Mouse (Mus musculus): ENCODE measurements around the gene Gpx4. TPM values are rescaled to one million over a fixed set of nuclear protein-coding genes. Genes with fewer than 3 reads are reported as not detected.

The Gpx4 gene
- polyA plus RNA-seq, 1 experiment, result 551 TPM

GRCm38 (mm10) chr10:80014484-80015290 is 32.3 kb upstream of the Gpx4 start:
- H3K4me1 ChIP-seq (ENCODE audit: control insufficient read depth), result peaks cover 59% of the 10 kb centered on the region
- H3K4me3 ChIP-seq (replicated peaks), result no peak overlapping the region
- TF ChIP-seq GATA1 (IDR thresholded peaks at IDR 0.05; ENCODE audit: low read length) (no peak), TAL1 (IDR thresholded peaks at IDR 0.05; ENCODE audit: low read length) (no peak)
- H3K27me3 ChIP-seq (ENCODE audit: control insufficient read depth), result peaks cover 24% of the 10 kb centered on the region
- H3K9me3 ChIP-seq (ENCODE audit: control insufficient read depth, low read length), result peaks cover 22% of the 10 kb centered on the region
- peaks cover 73% of the 10 kb centered on the region for H3K36me3 ChIP-seq (ENCODE audit: control insufficient read depth)

- H3K9me3 ChIP-seq (ENCODE audit: control insufficient read depth, low read length), result peaks cover 14% of the 10 kb centered on the region
- H3K36me3 ChIP-seq (ENCODE audit: control insufficient read depth), result peaks cover 72% of the 10 kb centered on the region
Observed at GRCm38 (mm10) chr10:80015583-80015982, 31.4 kb upstream of the Gpx4 start.

GRCm38 (mm10) chr10:80016511-80016910 is 30.5 kb upstream of the Gpx4 start, which contains the start of gene Arhgap45:
Arhgap45 (plus strand) TSS chr10:80016653.
- peaks cover 71% of the 10 kb centered on the region for H3K36me3 ChIP-seq (ENCODE audit: control insufficient read depth)
- H3K9me3 ChIP-seq (ENCODE audit: control insufficient read depth, low read length), result peaks cover 4% of the 10 kb centered on the region
- peaks cover 74% of the 10 kb centered on the region for H3K4me1 ChIP-seq (ENCODE audit: control insufficient read depth)
- TF ChIP-seq TAL1 (IDR thresholded peaks at IDR 0.05; ENCODE audit: low read length) (no peak), GATA1 (IDR thresholded peaks at IDR 0.05; ENCODE audit: low read length) (no peak)
- H3K27me3 ChIP-seq (ENCODE audit: control insufficient read depth), result peaks cover 20% of the 10 kb centered on the region
- peak within 1 kb of the TSS; percentile 65 for H3K4me3 ChIP-seq (replicated peaks)

More at GRCm38 (mm10) chr10:80015583-80015982, 31.4 kb upstream of the Gpx4 start:
- Histone ChIP-seq H3K4me3 (replicated peaks) (no peak overlapping the region), H3K27me3 (ENCODE audit: control insufficient read depth) (peaks cover 25% of the 10 kb centered on the region), H3K4me1 (ENCODE audit: control insufficient read depth) (peaks cover 68% of the 10 kb centered on the region)
- TF ChIP-seq GATA1 (IDR thresholded peaks at IDR 0.05; ENCODE audit: low read length) (no peak), TAL1 (IDR thresholded peaks at IDR 0.05; ENCODE audit: low read length) (no peak)

- H3K9me3 ChIP-seq (ENCODE audit: control insufficient read depth, low read length), result peaks cover under 1% of the 10 kb centered on the region; the same call in 1 of the 2 replicates
- peaks cover 76% of the 10 kb centered on the region for H3K4me1 ChIP-seq (ENCODE audit: control insufficient read depth)
- no peak for TF ChIP-seq TAL1 (IDR thresholded peaks at IDR 0.05; ENCODE audit: low read length)
- no peak for TF ChIP-seq GATA1 (IDR thresholded peaks at IDR 0.05; ENCODE audit: low read length)
- H3K36me3 ChIP-seq (ENCODE audit: control insufficient read depth), result peaks cover 70% of the 10 kb centered on the region
- H3K4me3 ChIP-seq (replicated peaks), result peak overlapping the region; percentile 65
- H3K27me3 ChIP-seq (ENCODE audit: control insufficient read depth), result peaks cover 20% of the 10 kb centered on the region
Observed at GRCm38 (mm10) chr10:80016931-80017330, 30.0 kb upstream of the Gpx4 start.

GRCm38 (mm10) chr10:80017361-80017760 is 29.6 kb upstream of the Gpx4 start:
- peak overlapping the region; percentile 65 for H3K4me3 ChIP-seq (replicated peaks)
- no peak for TF ChIP-seq GATA1 (IDR thresholded peaks at IDR 0.05; ENCODE audit: low read length)
- no peak for TF ChIP-seq TAL1 (IDR thresholded peaks at IDR 0.05; ENCODE audit: low read length)
- peaks cover 70% of the 10 kb centered on the region for H3K36me3 ChIP-seq (ENCODE audit: control insufficient read depth)
- peaks cover 78% of the 10 kb centered on the region for H3K4me1 ChIP-seq (ENCODE audit: control insufficient read depth)
- no peaks in the 10 kb centered on the region for H3K9me3 ChIP-seq (ENCODE audit: control insufficient read depth, low read length)
- peaks cover 20% of the 10 kb centered on the region for H3K27me3 ChIP-seq (ENCODE audit: control insufficient read depth)

GRCm38 (mm10) chr10:80017771-80018170 is 29.2 kb upstream of the Gpx4 start:
- TF ChIP-seq GATA1 (IDR thresholded peaks at IDR 0.05; ENCODE audit: low read length), result no peak
- TF ChIP-seq TAL1 (IDR thresholded peaks at IDR 0.05; ENCODE audit: low read length), result no peak
- peaks cover 70% of the 10 kb centered on the region for H3K36me3 ChIP-seq (ENCODE audit: control insufficient read depth)
- H3K9me3 ChIP-seq (ENCODE audit: control insufficient read depth, low read length), result no peaks in the 10 kb centered on the region
- H3K4me3 ChIP-seq (replicated peaks), result peak overlapping the region; percentile 65
- H3K27me3 ChIP-seq (ENCODE audit: control insufficient read depth), result peaks cover 20% of the 10 kb centered on the region
- peaks cover 78% of the 10 kb centered on the region for H3K4me1 ChIP-seq (ENCODE audit: control insufficient read depth)

- Histone ChIP-seq H3K36me3 (ENCODE audit: control insufficient read depth) (peaks cover 62% of the 10 kb centered on the region), H3K27me3 (ENCODE audit: control insufficient read depth) (peaks cover 15% of the 10 kb centered on the region), H3K4me3 (replicated peaks) (peak overlapping the region; percentile 47), H3K4me1 (ENCODE audit: control insufficient read depth) (peaks cover 74% of the 10 kb centered on the region), H3K9me3 (ENCODE audit: control insufficient read depth, low read length) (no peaks in the 10 kb centered on the region)
- TF ChIP-seq GATA1 (IDR thresholded peaks at IDR 0.05; ENCODE audit: low read length), result no peak
- no peak for TF ChIP-seq TAL1 (IDR thresholded peaks at IDR 0.05; ENCODE audit: low read length)
Observed at GRCm38 (mm10) chr10:80018739-80019297, 28.1 kb upstream of the Gpx4 start.

GRCm38 (mm10) chr10:80019471-80020131 is 27.4 kb upstream of the Gpx4 start:
- Histone ChIP-seq H3K36me3 (ENCODE audit: control insufficient read depth) (peaks cover 59% of the 10 kb centered on the region), H3K4me3 (replicated peaks) (peak overlapping the region; percentile 38), H3K9me3 (ENCODE audit: control insufficient read depth, low read length) (no peaks in the 10 kb centered on the region), H3K27me3 (ENCODE audit: control insufficient read depth) (peaks cover 7% of the 10 kb centered on the region; the same call in 1 of the 2 replicates), H3K4me1 (ENCODE audit: control insufficient read depth) (peaks cover 70% of the 10 kb centered on the region)
- TF ChIP-seq TAL1 (IDR thresholded peaks at IDR 0.05; ENCODE audit: low read length) (no peak), GATA1 (IDR thresholded peaks at IDR 0.05; ENCODE audit: low read length) (no peak)

GRCm38 (mm10) chr10:80020191-80020590 is 26.8 kb upstream of the Gpx4 start:
- no peak for TF ChIP-seq TAL1 (IDR thresholded peaks at IDR 0.05; ENCODE audit: low read length)
- no peak for TF ChIP-seq GATA1 (IDR thresholded peaks at IDR 0.05; ENCODE audit: low read length)
- Histone ChIP-seq H3K36me3 (ENCODE audit: control insufficient read depth) (peaks cover 56% of the 10 kb centered on the region), H3K4me3 (replicated peaks) (no peak overlapping the region), H3K4me1 (ENCODE audit: control insufficient read depth) (peaks cover 70% of the 10 kb centered on the region), H3K9me3 (ENCODE audit: control insufficient read depth, low read length) (no peaks in the 10 kb centered on the region), H3K27me3 (ENCODE audit: control insufficient read depth) (peaks cover 3% of the 10 kb centered on the region; the same call in 1 of the 2 replicates)

All from erythroblast, embryonic 14.5 days (primary cell).